Mouse (Mus musculus) lung, postnatal 0 days (tissue): ENCODE measurements around the gene Galnt13. TPM values are rescaled to one million over a fixed set of nuclear protein-coding genes. Genes with fewer than 3 reads are reported as not detected.
"Not testable (repeated sequence)": the region's sequence is repeated elsewhere in the genome, so short reads cannot be mapped to it uniquely, and the experiment has no call there.

Experiments
- ATAC-seq: fragments of 200-750 bp; cut with Nextera tagmentation; 2 replicates; pipeline ENCODE4 v1.8.0; 2017; ENCODE audit warnings: moderate library complexity
- DNase-seq: peaks from one replicate; pipeline ENCODE4 v3.0.0-alpha.2; 2016; ENCODE audit warnings: low spot score
- H3K27ac ChIP-seq: fragments of 300-500 bp; sonication (generic); 2 replicates; pipeline ENCODE4 v1.5.1; 2014; ENCODE audit warnings: antibody characterized with exemption, mild to moderate bottlenecking, low read length, mixed read lengths
- H3K27me3 ChIP-seq: fragments of 300-500 bp; sonication (generic); replicated peaks from 2 replicates; pipeline ENCODE4 v1.6.1; 2014; ENCODE audit warnings: low read length, mixed read lengths; ENCODE audit not compliant: insufficient read depth
- H3K36me3 ChIP-seq: fragments of 300-500 bp; sonication (generic); 2 replicates; pipeline ENCODE4 v1.6.1; 2014; ENCODE audit warnings: low read length, mixed read lengths; ENCODE audit not compliant: insufficient read depth
- H3K4me1 ChIP-seq: fragments of 300-500 bp; sonication (generic); 2 replicates; pipeline ENCODE4 v1.6.1; 2014; ENCODE audit warnings: antibody characterized with exemption, low read depth, low read length, mixed read lengths; ENCODE audit not compliant: insufficient read depth
- H3K4me2 ChIP-seq: fragments of 300-500 bp; sonication (generic); replicated peaks from 2 replicates; pipeline ENCODE4 v1.6.1; 2014; ENCODE audit warnings: low read depth, mild to moderate bottlenecking, low read length, moderate library complexity, mixed read lengths
- H3K4me3 ChIP-seq: fragments of 300-500 bp; sonication (generic); 2 replicates; pipeline ENCODE4 v1.5.1; 2014; ENCODE audit warnings: low read depth, low read length
- H3K9ac ChIP-seq: fragments of 300-500 bp; sonication (generic); replicated peaks from 2 replicates; pipeline ENCODE4 v1.6.1; 2014; ENCODE audit warnings: low read depth, mild to moderate bottlenecking
- H3K9me3 ChIP-seq: fragments of 300-500 bp; sonication (generic); 2 replicates; pipeline ENCODE4 v1.6.1; 2016; ENCODE audit warnings: low read length, mixed read lengths
- CTCF ChIP-seq: IDR thresholded peaks from 2 replicates; pipeline ENCODE4 v1.5.1; 2016; ENCODE audit warnings: antibody characterized with exemption, mild to moderate bottlenecking
- EP300 ChIP-seq: IDR thresholded peaks from 2 replicates; pipeline ENCODE4 v1.6.1; 2016; ENCODE audit warnings: antibody characterized with exemption, mild to moderate bottlenecking, control low read depth
- WGBS: fragments of 180-500 bp; shearing (Covaris S2); extraction: QIAGEN DNeasy Blood & Tissue Kit; methylation state at CpG from one replicate; pipeline ENCODE4 v1.1.7; 2014; 5-methylcytosine and 5-hydroxymethylcytosine counted together
- polyA plus RNA-seq: library from polyadenylated mRNA; unstranded; fragments of >200 nt; fragmentation: Nextera tagmentation; extraction: Ambion mirVana; gene quantifications from 2 replicates; pipeline ENCODE4 v1.2.1, GENCODE M21; 2015

The Galnt13 gene
- polyA plus RNA-seq, 1 experiment from 2014 or later: 0.74 TPM

DNA sequence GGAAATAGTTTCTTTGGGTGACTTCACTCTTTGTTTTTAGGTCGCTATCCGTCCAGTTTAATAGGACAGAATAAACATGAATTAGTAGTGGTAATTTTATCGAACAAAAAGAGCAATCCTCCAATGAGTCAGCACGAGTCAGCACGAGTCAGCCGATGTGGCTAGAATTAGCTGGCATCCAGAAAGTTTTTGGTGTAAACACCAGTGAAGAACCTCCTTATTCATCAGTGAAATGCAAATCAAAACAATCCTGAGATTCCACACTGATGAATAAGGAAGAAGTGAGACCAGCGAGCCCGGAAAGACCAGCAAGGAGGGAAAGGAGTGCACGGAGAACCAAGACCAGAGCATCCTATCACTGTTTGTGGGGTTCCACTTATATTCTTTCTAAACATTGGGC is 131.5 kb downstream of the Galnt13 start:
- no peak overlapping the region for H3K4me2 ChIP-seq
- no peaks in the 10 kb centered on the region for H3K4me1 ChIP-seq
- no peak overlapping the region for H3K9ac ChIP-seq
- no peaks in the 10 kb centered on the region for H3K27me3 ChIP-seq
- no peak for ATAC-seq
- 84% methylated on average over 9 of the region's 9 CpGs for WGBS
- no peaks in the 10 kb centered on the region for H3K36me3 ChIP-seq
- DNase-seq: no peak
- no peak for TF ChIP-seq CTCF
- TF ChIP-seq EP300: no peak
- no peak overlapping the region for H3K27ac ChIP-seq
- no peaks in the 10 kb centered on the region for H3K9me3 ChIP-seq
- no peak overlapping the region for H3K4me3 ChIP-seq

DNA sequence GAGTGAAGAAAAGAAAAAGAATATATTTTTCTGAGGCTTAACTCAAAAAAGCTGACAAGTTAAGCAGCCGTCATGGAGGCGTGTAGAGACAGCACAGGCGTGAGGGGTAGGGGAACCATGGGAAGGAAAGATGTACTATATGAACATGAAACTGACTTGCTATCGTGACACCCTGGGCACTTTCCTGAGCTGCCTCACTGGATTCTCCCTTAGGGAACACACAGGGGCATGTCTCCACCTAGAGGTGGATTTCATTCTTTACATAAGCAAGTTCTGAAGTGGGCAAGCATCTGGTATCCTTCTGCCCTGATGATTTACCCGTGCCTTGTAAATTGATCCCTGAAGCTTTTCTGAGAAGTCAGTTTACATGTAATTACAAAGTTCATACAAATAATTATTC is 277.7 kb downstream of the Galnt13 start:
- not testable (repeated sequence) for DNase-seq, H3K9ac ChIP-seq, H3K9me3 ChIP-seq, H3K4me3 ChIP-seq, H3K27ac ChIP-seq, ATAC-seq, H3K36me3 ChIP-seq, H3K4me1 ChIP-seq, H3K27me3 ChIP-seq, H3K4me2 ChIP-seq
- no CpG with 5 or more reads among the region's 5 CpGs for WGBS

DNA sequence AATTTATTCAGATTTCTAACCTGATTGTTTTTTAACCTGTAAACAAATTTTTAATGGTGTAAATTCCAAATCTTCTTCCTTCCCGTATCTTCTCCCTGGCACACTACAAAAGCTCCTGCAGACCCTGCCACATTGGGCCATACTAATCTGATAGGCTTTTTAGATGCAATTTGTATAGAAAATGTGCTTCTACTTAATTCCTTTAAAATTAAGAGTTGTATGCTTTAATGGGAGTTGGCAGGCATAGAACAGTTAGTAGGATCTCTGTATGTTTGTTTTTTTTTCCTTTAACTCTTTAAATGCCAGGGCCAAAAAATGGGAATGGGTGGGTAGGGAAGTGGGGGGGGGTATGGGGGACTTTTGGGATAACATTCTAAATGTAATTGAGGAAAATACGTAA is 315.1 kb downstream of the Galnt13 start:
- no peak overlapping the region for H3K9ac ChIP-seq
- H3K4me2 ChIP-seq: no peak overlapping the region
- no peak overlapping the region for H3K27ac ChIP-seq
- no peaks in the 10 kb centered on the region for H3K4me1 ChIP-seq
- no peaks in the 10 kb centered on the region for H3K27me3 ChIP-seq
- no peak overlapping the region for H3K4me3 ChIP-seq
- WGBS: 68% methylated on average over 2 of the region's 2 CpGs
- DNase-seq (no peak), ATAC-seq (no peak)
- TF ChIP-seq CTCF (no peak), EP300 (no peak)
- no peaks in the 10 kb centered on the region for H3K9me3 ChIP-seq
- H3K36me3 ChIP-seq: no peaks in the 10 kb centered on the region

DNA sequence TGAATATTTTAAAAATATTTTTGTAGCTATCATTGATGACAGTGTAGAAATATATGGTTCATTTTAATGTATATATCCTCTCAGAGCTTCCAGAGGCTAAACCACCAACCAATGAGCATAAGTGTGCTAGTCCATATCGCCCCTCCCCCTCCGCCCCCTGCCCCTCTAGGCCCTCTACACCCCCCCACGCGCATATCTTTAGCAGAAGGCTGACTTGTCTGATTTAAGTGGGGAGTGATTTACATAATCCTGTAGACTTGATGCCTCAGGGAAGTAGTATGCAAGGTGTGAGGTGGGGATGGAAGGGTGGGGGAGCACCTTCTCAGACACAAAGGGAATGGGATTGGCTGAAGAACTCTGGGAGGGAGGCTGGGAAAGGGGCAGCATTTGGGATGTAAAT is 323.7 kb downstream of the Galnt13 start:
- Histone ChIP-seq H3K9ac (no peak overlapping the region), H3K27me3 (no peaks in the 10 kb centered on the region), H3K4me2 (no peak overlapping the region), H3K4me3 (no peak overlapping the region), H3K27ac (no peak overlapping the region), H3K9me3 (no peaks in the 10 kb centered on the region), H3K4me1 (no peaks in the 10 kb centered on the region), H3K36me3 (no peaks in the 10 kb centered on the region)
- DNase-seq (no peak), ATAC-seq (no peak)
- TF ChIP-seq CTCF (no peak), EP300 (no peak)
- WGBS: 19% methylated on average over 4 of the region's 4 CpGs

DNA sequence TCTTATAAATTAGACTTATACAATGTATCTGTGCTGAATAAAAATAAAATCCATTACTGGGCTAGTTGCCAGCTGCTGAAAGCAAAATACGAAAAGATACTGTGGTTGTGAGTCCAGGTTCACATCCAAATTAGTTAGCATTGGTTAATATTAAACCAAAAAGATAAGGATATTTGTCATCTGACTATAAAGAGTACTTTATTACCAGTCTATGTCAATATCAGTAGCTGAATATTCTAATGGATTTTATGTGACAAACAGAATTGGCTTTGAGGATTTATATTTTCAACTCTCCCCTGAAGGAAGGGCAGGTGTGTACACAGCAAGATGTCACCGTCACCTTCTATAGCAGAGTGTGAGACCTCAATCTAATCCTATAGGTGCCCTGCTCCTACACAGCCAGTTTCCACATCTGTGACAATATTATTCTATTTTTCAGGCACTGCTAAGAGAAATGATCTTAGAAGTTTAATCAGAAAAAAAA is 342.7 kb downstream of the Galnt13 start:
- DNase-seq: no peak
- ATAC-seq: no peak
- Histone ChIP-seq H3K27me3 (no peaks in the 10 kb centered on the region), H3K36me3 (no peaks in the 10 kb centered on the region), H3K27ac (no peak overlapping the region), H3K9ac (no peak overlapping the region), H3K4me2 (no peak overlapping the region), H3K4me3 (no peak overlapping the region), H3K9me3 (no peaks in the 10 kb centered on the region), H3K4me1 (no peaks in the 10 kb centered on the region)
- TF ChIP-seq CTCF: no peak
- TF ChIP-seq EP300: no peak
- 43% methylated on average over 2 of the region's 2 CpGs for WGBS

DNA sequence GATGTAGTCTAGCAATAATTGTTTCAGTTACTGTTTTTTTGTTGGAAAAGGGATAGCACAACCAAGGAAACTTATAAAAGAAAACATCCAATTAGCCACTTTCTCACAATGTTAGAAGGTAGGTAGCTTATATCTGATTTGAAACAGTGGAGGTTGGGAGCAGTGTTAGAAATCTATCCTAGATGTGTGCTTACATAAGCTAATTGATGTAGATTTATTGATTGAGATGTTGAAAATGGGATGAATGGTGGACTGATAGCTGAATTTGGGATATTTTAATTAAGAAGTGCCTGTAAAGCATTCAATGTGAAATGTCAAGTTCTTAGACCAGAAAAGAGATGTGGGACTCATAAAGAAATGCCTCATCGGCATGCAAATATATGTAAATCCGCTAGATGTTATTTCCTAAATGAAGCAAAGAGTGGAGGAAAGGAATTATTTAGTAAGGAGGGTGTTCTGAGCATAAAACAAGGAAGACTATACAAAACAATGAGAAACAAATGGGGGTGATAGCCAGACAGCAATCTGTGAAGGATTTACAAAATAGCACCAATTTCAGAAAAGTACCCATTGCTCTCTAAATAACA is 377.6 kb downstream of the Galnt13 start:
- Histone ChIP-seq H3K27ac (no peak overlapping the region), H3K36me3 (no peaks in the 10 kb centered on the region), H3K9ac (no peak overlapping the region), H3K9me3 (no peaks in the 10 kb centered on the region), H3K4me1 (no peaks in the 10 kb centered on the region), H3K4me2 (no peak overlapping the region), H3K27me3 (no peaks in the 10 kb centered on the region), H3K4me3 (no peak overlapping the region)
- ATAC-seq (no peak), DNase-seq (no peak)
- TF ChIP-seq EP300: no peak
- no peak for TF ChIP-seq CTCF
- 64% methylated on average over 2 of the region's 2 CpGs for WGBS

DNA sequence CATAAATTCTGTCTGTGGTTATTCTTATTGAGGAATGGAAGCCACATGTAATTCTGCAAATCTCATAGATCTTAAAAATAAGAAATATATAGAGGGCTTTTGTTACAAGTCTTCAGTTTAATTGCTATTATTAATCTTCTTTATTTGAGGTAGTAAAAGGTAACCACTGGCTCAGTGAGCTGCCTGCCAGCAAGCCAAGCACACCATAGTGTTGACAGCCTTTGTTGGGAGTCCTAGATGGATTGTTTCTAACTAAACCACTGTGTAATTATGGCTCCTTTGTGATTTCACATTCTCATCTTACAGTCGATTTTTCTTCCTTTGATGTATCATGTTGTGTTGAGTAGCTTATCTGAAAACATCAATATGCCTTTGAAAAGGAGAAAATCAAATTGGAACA is 405.1 kb downstream of the Galnt13 start:
- no peaks in the 10 kb centered on the region for H3K9me3 ChIP-seq
- WGBS: 23% methylated on average over 1 of the region's 1 CpGs
- no peak for DNase-seq
- no peaks in the 10 kb centered on the region for H3K4me1 ChIP-seq
- TF ChIP-seq EP300: no peak
- TF ChIP-seq CTCF: no peak
- no peak overlapping the region for H3K4me2 ChIP-seq
- no peak overlapping the region for H3K9ac ChIP-seq
- ATAC-seq: no peak
- no peaks in the 10 kb centered on the region for H3K36me3 ChIP-seq
- no peak overlapping the region for H3K27ac ChIP-seq
- H3K27me3 ChIP-seq: no peaks in the 10 kb centered on the region
- H3K4me3 ChIP-seq: no peak overlapping the region
